Mouse (Mus musculus) stomach, postnatal 0 days (tissue): ENCODE results near the gene Zpbp2. TPM values are rescaled to one million over a fixed set of nuclear protein-coding genes. Genes with fewer than 3 reads are reported as not detected.
A peak's percentile ranks its signal among the peaks of the same experiment; 100 is the strongest.

Source experiments
- ATAC-seq: fragments of 200-750 bp; cut with Nextera tagmentation; 2 replicates; pipeline ENCODE4 v1.8.0; 2017; ENCODE audit not compliant: low FRiP score, low TSS enrichment
- DNase-seq: peaks from one replicate; pipeline ENCODE4 v3.0.0-alpha.2; 2016; ENCODE audit warnings: low spot score
- H3K27ac ChIP-seq: fragments of 300-500 bp; sonication (generic); replicated peaks from 2 replicates; pipeline ENCODE4 v1.5.1; 2014; ENCODE audit warnings: mild to moderate bottlenecking, control low read depth
- H3K27me3 ChIP-seq: fragments of 300-500 bp; sonication (generic); 2 replicates; pipeline ENCODE4 v1.6.1; 2014; ENCODE audit warnings: low read length; ENCODE audit not compliant: control insufficient read depth, insufficient read depth
- H3K36me3 ChIP-seq: fragments of 300-500 bp; sonication (generic); 2 replicates; pipeline ENCODE4 v1.6.1; 2014; ENCODE audit warnings: low read length, mixed read lengths; ENCODE audit not compliant: control insufficient read depth, insufficient read depth
- H3K4me1 ChIP-seq: fragments of 300-500 bp; sonication (generic); replicated peaks from 2 replicates; pipeline ENCODE4 v1.6.1; 2014; ENCODE audit warnings: antibody characterized with exemption; ENCODE audit not compliant: control insufficient read depth, insufficient read depth
- H3K4me2 ChIP-seq: fragments of 300-500 bp; sonication (generic); replicated peaks from 2 replicates; pipeline ENCODE4 v1.6.1; 2014; ENCODE audit warnings: low read depth, mild to moderate bottlenecking, control low read depth, moderate library complexity
- H3K4me3 ChIP-seq: fragments of 300-500 bp; sonication (generic); 2 replicates; pipeline ENCODE4 v1.5.1; 2014; ENCODE audit warnings: low read depth, low read length, control low read depth
- H3K9ac ChIP-seq: fragments of 300-500 bp; sonication (generic); 2 replicates; pipeline ENCODE4 v1.6.1; 2014; ENCODE audit warnings: mild to moderate bottlenecking, low read length, control low read depth, mixed read lengths
- H3K9me3 ChIP-seq: fragments of 300-500 bp; sonication (generic); 2 replicates; pipeline ENCODE4 v1.6.1; 2016; ENCODE audit warnings: low read length; ENCODE audit not compliant: control insufficient read depth
- CTCF ChIP-seq: IDR thresholded peaks from 2 replicates; pipeline ENCODE4 v1.5.1; 2016; ENCODE audit warnings: antibody characterized with exemption, low read depth, mild to moderate bottlenecking, moderate library complexity
- EP300 ChIP-seq: optimal IDR thresholded peaks from 2 replicates; pipeline ENCODE3; 2016; ENCODE audit warnings: antibody characterized with exemption
- WGBS: fragments of 180-500 bp; shearing (Covaris S2); extraction: QIAGEN DNeasy Blood & Tissue Kit; methylation state at CpG from one replicate; pipeline ENCODE4 v1.1.7; 2014; 5-methylcytosine and 5-hydroxymethylcytosine counted together
- polyA plus RNA-seq: library from polyadenylated mRNA; unstranded; fragments of >200 nt; fragmentation: Nextera tagmentation; extraction: Ambion mirVana; gene quantifications from 2 replicates; pipeline ENCODE4 v1.2.1, GENCODE M21; 2015

The Zpbp2 gene
- polyA plus RNA-seq, 1 experiment from 2014 or later = 0.16 TPM

GRCm38 (mm10) chr11:98549363-98549762 lies 1.5 kb upstream of the Zpbp2 start:
- ATAC-seq = no peak
- no peaks in the 10 kb centered on the region for H3K36me3 ChIP-seq
- WGBS = 65% methylated on average over 4 of the region's 4 CpGs
- H3K9me3 ChIP-seq = no peaks in the 10 kb centered on the region
- H3K9ac ChIP-seq = no peak overlapping the region
- H3K4me1 ChIP-seq = no peaks in the 10 kb centered on the region
- H3K27me3 ChIP-seq = peaks cover 8% of the 10 kb centered on the region
- no peak overlapping the region for H3K4me3 ChIP-seq
- no peak overlapping the region for H3K27ac ChIP-seq
- no peak for TF ChIP-seq EP300
- TF ChIP-seq CTCF = peak; percentile 43; the same call in 1 of the 2 replicates
- no peak overlapping the region for H3K4me2 ChIP-seq
- no peak for DNase-seq

- no peaks in the 10 kb centered on the region for H3K4me1 ChIP-seq
- H3K27ac ChIP-seq = no peak overlapping the region
- ATAC-seq (no peak), DNase-seq (no peak)
- H3K36me3 ChIP-seq = no peaks in the 10 kb centered on the region
- 19% methylated on average over 20 of the region's 20 CpGs for WGBS
- TF ChIP-seq EP300 (no peak), CTCF (no peak)
- H3K4me2 ChIP-seq = peak overlapping the region; percentile 74
- no peaks in the 10 kb centered on the region for H3K9me3 ChIP-seq
- peaks cover 8% of the 10 kb centered on the region for H3K27me3 ChIP-seq
- H3K9ac ChIP-seq = no peak overlapping the region; the same call in 1 of the 2 replicates
- peak overlapping the region; percentile 73 for H3K4me3 ChIP-seq
Measured at GRCm38 (mm10) chr11:98550311-98550974, 454 bp upstream of the Zpbp2 start.

- Histone ChIP-seq H3K4me3 (no peak overlapping the region), H3K9ac (no peak overlapping the region), H3K9me3 (no peaks in the 10 kb centered on the region), H3K36me3 (no peaks in the 10 kb centered on the region), H3K27me3 (peaks cover 3% of the 10 kb centered on the region; the same call in 1 of the 2 replicates), H3K4me1 (no peaks in the 10 kb centered on the region), H3K27ac (no peak overlapping the region), H3K4me2 (no peak overlapping the region)
- TF ChIP-seq CTCF (peak; percentile 13; the same call in 1 of the 2 replicates), EP300 (no peak)
- ATAC-seq = no peak
- DNase-seq = no peak
- 86% methylated on average over 4 of the region's 4 CpGs for whole genome bisulfite sequencing
Measured at GRCm38 (mm10) chr11:98553966-98554365, 3.1 kb downstream of the Zpbp2 start.

DNA sequence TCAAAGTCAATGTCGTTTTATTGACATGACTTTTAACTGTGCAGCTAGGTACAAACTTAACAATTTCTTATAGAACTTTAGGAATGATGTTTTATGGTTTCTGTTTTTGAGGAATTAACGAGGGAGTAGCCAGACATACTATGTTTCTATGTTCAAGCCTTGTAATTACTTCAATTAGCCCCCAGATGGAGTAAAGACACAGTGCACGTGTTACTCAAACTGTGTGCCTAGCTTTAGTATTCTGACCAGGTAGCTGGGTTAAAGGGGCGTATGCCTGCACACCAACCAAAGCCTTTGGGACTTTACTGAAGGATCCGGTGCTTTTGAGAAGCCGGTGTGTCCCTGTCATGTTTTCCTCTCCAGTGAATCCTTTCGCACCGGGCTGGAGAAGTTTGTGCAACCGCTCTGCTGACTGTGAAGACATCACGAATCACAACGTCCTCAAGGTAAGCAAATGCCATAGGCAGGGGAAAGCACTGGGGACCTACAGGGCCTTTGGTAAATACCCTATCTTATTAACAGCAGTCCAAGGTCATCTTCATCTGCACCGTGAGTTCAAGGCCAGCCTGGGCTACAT lies 4.3 kb downstream of the Zpbp2 start:
- no peaks in the 10 kb centered on the region for H3K36me3 ChIP-seq
- TF ChIP-seq EP300 (no peak), CTCF (peak; percentile 71)
- no peak for DNase-seq
- no peak overlapping the region for H3K4me3 ChIP-seq
- H3K27ac ChIP-seq = no peak overlapping the region
- H3K4me2 ChIP-seq = no peak overlapping the region
- no peak for ATAC-seq
- WGBS = 57% methylated on average over 12 of the region's 12 CpGs
- peaks cover 3% of the 10 kb centered on the region; the same call in 1 of the 2 replicates for H3K27me3 ChIP-seq
- H3K9ac ChIP-seq = no peak overlapping the region
- no peaks in the 10 kb centered on the region for H3K4me1 ChIP-seq
- no peaks in the 10 kb centered on the region for H3K9me3 ChIP-seq

DNA sequence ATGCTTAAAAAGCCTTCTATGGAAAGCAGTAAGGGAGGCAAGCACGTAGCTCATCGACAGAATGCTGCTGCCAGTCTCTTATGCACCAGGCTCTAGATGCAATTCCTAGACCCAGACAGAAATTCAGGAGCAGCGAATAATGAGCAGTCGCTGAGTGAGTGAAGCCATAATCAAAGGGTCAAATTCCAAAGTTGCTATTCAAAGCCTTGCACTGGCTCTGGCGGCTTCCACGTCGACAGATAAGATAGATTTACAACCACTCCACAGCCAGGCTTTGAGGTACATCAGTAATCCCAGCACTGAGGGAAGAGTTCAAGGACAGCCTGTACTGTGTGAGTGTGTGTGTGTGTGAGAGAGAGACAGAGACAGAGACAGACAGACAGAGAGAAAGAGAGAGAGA lies 10.0 kb downstream of the Zpbp2 start:
- no peak overlapping the region for H3K27ac ChIP-seq
- no peak for ATAC-seq
- no peak overlapping the region for H3K9ac ChIP-seq
- no peaks in the 10 kb centered on the region for H3K9me3 ChIP-seq
- H3K4me3 ChIP-seq = no peak overlapping the region
- no peak for DNase-seq
- no peaks in the 10 kb centered on the region for H3K36me3 ChIP-seq
- WGBS = 26% methylated on average over 7 of the region's 7 CpGs
- H3K4me1 ChIP-seq = no peaks in the 10 kb centered on the region
- H3K27me3 ChIP-seq = no peaks in the 10 kb centered on the region
- no peak for TF ChIP-seq CTCF
- no peak for TF ChIP-seq EP300
- no peak overlapping the region for H3K4me2 ChIP-seq

GRCm38 (mm10) chr11:98563025-98563424 lies 12.1 kb downstream of the Zpbp2 start:
- no peaks in the 10 kb centered on the region for H3K36me3 ChIP-seq
- WGBS = 84% methylated on average over 3 of the region's 3 CpGs
- no peak for TF ChIP-seq EP300
- TF ChIP-seq CTCF = no peak
- no peaks in the 10 kb centered on the region for H3K9me3 ChIP-seq
- no peak overlapping the region for H3K4me2 ChIP-seq
- ATAC-seq = no peak
- DNase-seq = no peak
- no peaks in the 10 kb centered on the region for H3K4me1 ChIP-seq
- no peak overlapping the region for H3K9ac ChIP-seq
- H3K27me3 ChIP-seq = no peaks in the 10 kb centered on the region
- H3K27ac ChIP-seq = no peak overlapping the region
- H3K4me3 ChIP-seq = no peak overlapping the region
